Mouse (Mus musculus): Measurements from ENCODE around the gene Tbc1d16. TPM values are rescaled to one million over a fixed set of nuclear protein-coding genes. Genes with fewer than 3 reads are reported as not detected.
A peak's percentile ranks its signal among the peaks of the same experiment; 100 is the strongest.

The Tbc1d16 gene
- polyA plus RNA-seq, 1 experiment from 2014 or later: 54.6 TPM

GRCm38 (mm10) chr11:119130081-119130765 is 98.1 kb downstream of the Tbc1d16 start:
- Histone ChIP-seq H3K4me1 (replicated peaks; ENCODE audit: control insufficient read depth, insufficient read depth, low read length) (peaks cover 51% of the 10 kb centered on the region), H3K27ac (ENCODE audit: low read length) (no peak overlapping the region), H3K36me3 (ENCODE audit: control insufficient read depth, insufficient read depth) (no peaks in the 10 kb centered on the region), H3K9ac (replicated peaks; ENCODE audit: low read depth, low read length) (peak overlapping the region; percentile 27; the same call in 1 of the 2 replicates), H3K27me3 (replicated peaks; ENCODE audit: control insufficient read depth, insufficient read depth, low read length) (no peaks in the 10 kb centered on the region), H3K4me3 (replicated peaks; ENCODE audit: low read length) (peak overlapping the region; percentile 18; the same call in 1 of the 2 replicates), H3K9me3 (ENCODE audit: control insufficient read depth, low read length) (no peaks in the 10 kb centered on the region), H3K4me2 (ENCODE audit: low read length) (peak overlapping the region; percentile 38)
- 23% methylated on average over 22 of the region's 24 CpGs for WGBS
- no peak for ATAC-seq

- H3K36me3 ChIP-seq (ENCODE audit: control insufficient read depth, insufficient read depth): no peaks in the 10 kb centered on the region
- H3K4me2 ChIP-seq (ENCODE audit: low read length): peak overlapping the region; percentile 38
- H3K27ac ChIP-seq (ENCODE audit: low read length): no peak overlapping the region
- no peaks in the 10 kb centered on the region for H3K27me3 ChIP-seq (replicated peaks; ENCODE audit: control insufficient read depth, insufficient read depth, low read length)
- ATAC-seq: no peak
- no peaks in the 10 kb centered on the region for H3K9me3 ChIP-seq (ENCODE audit: control insufficient read depth, low read length)
- WGBS: 53% methylated on average over 18 of the region's 18 CpGs
- H3K9ac ChIP-seq (replicated peaks; ENCODE audit: low read depth, low read length): peak overlapping the region; percentile 27; the same call in 1 of the 2 replicates
- peaks cover 46% of the 10 kb centered on the region for H3K4me1 ChIP-seq (replicated peaks; ENCODE audit: control insufficient read depth, insufficient read depth, low read length)
- H3K4me3 ChIP-seq (replicated peaks; ENCODE audit: low read length): peak overlapping the region; percentile 18; the same call in 1 of the 2 replicates
These were observed 98.8 kb downstream of the Tbc1d16 start for GRCm38 (mm10) chr11:119129281-119130058.

- H3K4me1 ChIP-seq (replicated peaks; ENCODE audit: control insufficient read depth, insufficient read depth, low read length): peaks cover 45% of the 10 kb centered on the region
These were observed 99.5 kb downstream of the Tbc1d16 start for GRCm38 (mm10) chr11:119128668-119129280.

GRCm38 (mm10) chr11:119127686-119128473 is 100.4 kb downstream of the Tbc1d16 start:
- H3K9me3 ChIP-seq (ENCODE audit: control insufficient read depth, low read length): no peaks in the 10 kb centered on the region
- 62% methylated on average over 9 of the region's 9 CpGs for WGBS

More at GRCm38 (mm10) chr11:119128668-119129280, 99.5 kb downstream of the Tbc1d16 start:
- Histone ChIP-seq H3K4me2 (ENCODE audit: low read length) (no peak overlapping the region), H3K27me3 (replicated peaks; ENCODE audit: control insufficient read depth, insufficient read depth, low read length) (no peaks in the 10 kb centered on the region), H3K9me3 (ENCODE audit: control insufficient read depth, low read length) (no peaks in the 10 kb centered on the region), H3K4me3 (replicated peaks; ENCODE audit: low read length) (no peak overlapping the region), H3K9ac (replicated peaks; ENCODE audit: low read depth, low read length) (no peak overlapping the region), H3K36me3 (ENCODE audit: control insufficient read depth, insufficient read depth) (no peaks in the 10 kb centered on the region), H3K27ac (ENCODE audit: low read length) (no peak overlapping the region)
- WGBS: 46% methylated on average over 11 of the region's 11 CpGs
- ATAC-seq: no peak

GRCm38 (mm10) chr11:119127147-119127546 is 101.2 kb downstream of the Tbc1d16 start:
- no peaks in the 10 kb centered on the region for H3K27me3 ChIP-seq (replicated peaks; ENCODE audit: control insufficient read depth, insufficient read depth, low read length)
- no peak overlapping the region for H3K4me3 ChIP-seq (replicated peaks; ENCODE audit: low read length)
- 13% methylated on average over 12 of the region's 12 CpGs for WGBS
- no peaks in the 10 kb centered on the region for H3K9me3 ChIP-seq (ENCODE audit: control insufficient read depth, low read length)
- ATAC-seq: peak; percentile 39; the same call in 1 of the 2 replicates
- peaks cover 42% of the 10 kb centered on the region for H3K4me1 ChIP-seq (replicated peaks; ENCODE audit: control insufficient read depth, insufficient read depth, low read length)
- no peak overlapping the region for H3K27ac ChIP-seq (ENCODE audit: low read length)
- no peaks in the 10 kb centered on the region for H3K36me3 ChIP-seq (ENCODE audit: control insufficient read depth, insufficient read depth)
- H3K4me2 ChIP-seq (ENCODE audit: low read length): peak overlapping the region; percentile 12; the same call in 1 of the 2 replicates
- peak overlapping the region; percentile 23; the same call in 1 of the 2 replicates for H3K9ac ChIP-seq (replicated peaks; ENCODE audit: low read depth, low read length)

More at GRCm38 (mm10) chr11:119127686-119128473, 100.4 kb downstream of the Tbc1d16 start:
- ATAC-seq: peak; percentile 53
- Histone ChIP-seq H3K27ac (ENCODE audit: low read length) (no peak overlapping the region), H3K9ac (replicated peaks; ENCODE audit: low read depth, low read length) (no peak overlapping the region), H3K4me1 (replicated peaks; ENCODE audit: control insufficient read depth, insufficient read depth, low read length) (peaks cover 42% of the 10 kb centered on the region), H3K4me3 (replicated peaks; ENCODE audit: low read length) (no peak overlapping the region), H3K4me2 (ENCODE audit: low read length) (no peak overlapping the region), H3K36me3 (ENCODE audit: control insufficient read depth, insufficient read depth) (no peaks in the 10 kb centered on the region), H3K27me3 (replicated peaks; ENCODE audit: control insufficient read depth, insufficient read depth, low read length) (no peaks in the 10 kb centered on the region)

- WGBS: 41% methylated on average over 23 of the region's 23 CpGs
- Histone ChIP-seq H3K27me3 (replicated peaks; ENCODE audit: control insufficient read depth, insufficient read depth, low read length) (no peaks in the 10 kb centered on the region), H3K4me2 (ENCODE audit: low read length) (no peak overlapping the region), H3K4me1 (replicated peaks; ENCODE audit: control insufficient read depth, insufficient read depth, low read length) (peaks cover 42% of the 10 kb centered on the region), H3K27ac (ENCODE audit: low read length) (0 out of 2 replicates have a peak overlapping the region, but pooled peaks have one; percentile 10), H3K4me3 (replicated peaks; ENCODE audit: low read length) (no peak overlapping the region), H3K9ac (replicated peaks; ENCODE audit: low read depth, low read length) (peak overlapping the region; percentile 46; the same call in 1 of the 2 replicates), H3K36me3 (ENCODE audit: control insufficient read depth, insufficient read depth) (no peaks in the 10 kb centered on the region), H3K9me3 (ENCODE audit: control insufficient read depth, low read length) (no peaks in the 10 kb centered on the region)
- ATAC-seq: peak; percentile 31
These were observed 102.1 kb downstream of the Tbc1d16 start for GRCm38 (mm10) chr11:119125929-119126861.

GRCm38 (mm10) chr11:119124536-119124935 is 103.8 kb downstream of the Tbc1d16 start:
- H3K9ac ChIP-seq (replicated peaks; ENCODE audit: low read depth, low read length): no peak overlapping the region
- H3K27ac ChIP-seq (ENCODE audit: low read length): no peak overlapping the region
- H3K36me3 ChIP-seq (ENCODE audit: control insufficient read depth, insufficient read depth): no peaks in the 10 kb centered on the region
- no peak for ATAC-seq
- H3K4me1 ChIP-seq (replicated peaks; ENCODE audit: control insufficient read depth, insufficient read depth, low read length): peaks cover 34% of the 10 kb centered on the region
- H3K27me3 ChIP-seq (replicated peaks; ENCODE audit: control insufficient read depth, insufficient read depth, low read length): no peaks in the 10 kb centered on the region
- H3K4me3 ChIP-seq (replicated peaks; ENCODE audit: low read length): no peak overlapping the region
- 91% methylated on average over 6 of the region's 6 CpGs for WGBS
- H3K9me3 ChIP-seq (ENCODE audit: control insufficient read depth, low read length): no peaks in the 10 kb centered on the region
- no peak overlapping the region for H3K4me2 ChIP-seq (ENCODE audit: low read length)

Data from forebrain, embryonic 16.5 days (tissue).